Mouse (Mus musculus) central nervous system, embryonic 18 days (tissue): ENCODE results near the gene Gpr135. TPM values are rescaled to one million over a fixed set of nuclear protein-coding genes. Genes with fewer than 3 reads are reported as not detected.

Experiments used
- polyA plus RNA-seq: library from polyadenylated mRNA; depleted of rRNA; stranded (reverse); fragments of >200 nt; gene quantifications from 2 replicates; pipeline ENCODE4 v1.2.3, GENCODE M21; 2012; rRNA removed

Gene Gpr135
- polyA plus RNA-seq = 12.6 and 14.0 TPM in 2 replicates

GRCm38 (mm10) chr12:72070327-72071269 is at the start of gene Gpr135:
Gpr135 (minus strand) TSS chr12:72071125.

GRCm38 (mm10) chr12:72085329-72086165 is 14.6 kb upstream of the Gpr135 start, which contains the start of the genes L3hypdh and Jkamp:
L3hypdh (minus strand) TSS chr12:72085439.
Jkamp (plus strand) TSS chr12:72085589.

Other genes with a start within 250 kb of the Gpr135 start
- 49.9 and 53.9 TPM in 2 replicates for gene Daam1, start 240.0 kb downstream of the Gpr135 start, polyA plus RNA-seq
- 13.0 and 13.9 TPM in 2 replicates for gene L3hypdh, start 14.3 kb upstream of the Gpr135 start, polyA plus RNA-seq
- 107 and 111 TPM in 2 replicates for gene Jkamp, start 14.5 kb upstream of the Gpr135 start, polyA plus RNA-seq
- not detected in 2 replicates for gene Ccdc175, start 113.9 kb upstream of the Gpr135 start, polyA plus RNA-seq